Mouse (Mus musculus): ENCODE results near the gene Yars2.

DNA sequence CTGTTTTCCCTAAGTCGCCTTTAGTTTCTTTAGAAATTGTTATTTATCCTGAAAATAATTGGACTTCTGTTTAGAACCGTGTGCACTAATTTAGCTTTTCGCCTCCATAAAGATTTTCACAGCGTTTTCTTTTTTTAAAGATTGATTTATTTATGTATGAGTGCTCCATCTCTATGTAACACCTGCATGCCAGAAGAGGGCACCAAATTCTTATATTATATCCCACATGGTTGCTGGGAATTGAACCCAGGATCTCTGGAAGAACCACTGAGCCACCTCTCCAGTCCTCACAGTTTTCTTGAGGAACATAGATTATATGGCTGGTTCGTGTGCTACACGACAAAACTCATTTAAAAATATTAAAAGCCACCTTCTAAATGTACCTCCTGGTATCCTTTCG is 1.1 kb downstream of the Yars2 start:
- TF ChIP-seq CTCF (IDR thresholded peaks at IDR 0.05; ENCODE audit: extremely low read depth, insufficient read depth, insufficient read length, insufficient replicate concordance) (no peak), POLR2A (IDR thresholded peaks at IDR 0.05; ENCODE audit: low read depth, low read length) (no peak)

All from spleen, adult 2 months (tissue).